Mouse (Mus musculus) intestine, embryonic 14.5 days (tissue): ENCODE data around the gene Nkx1-2. TPM values are rescaled to one million over a fixed set of nuclear protein-coding genes. Genes with fewer than 3 reads are reported as not detected.

Experiments
- ATAC-seq: fragments of 200-750 bp; cut with Nextera tagmentation; replicated peaks from 2 replicates; pipeline ENCODE4 v1.8.0; 2017; ENCODE audit warnings: low read depth, moderate number of reproducible peaks, moderate TSS enrichment, moderate library complexity; ENCODE audit not compliant: low FRiP score, low TSS enrichment
- DNase-seq: peaks from one replicate; pipeline ENCODE4 v3.0.0-alpha.2; 2018; ENCODE audit warnings: low spot score
- H3K27ac ChIP-seq: fragments of 300-500 bp; sonication (generic); 2 replicates; pipeline ENCODE4 v1.5.1; 2014; ENCODE audit warnings: low read depth, mild to moderate bottlenecking, control low read depth
- H3K27me3 ChIP-seq: fragments of 300-500 bp; sonication (generic); replicated peaks from 2 replicates; pipeline ENCODE4 v1.6.1; 2014; ENCODE audit warnings: low read length, control low read depth; ENCODE audit not compliant: control insufficient read depth, insufficient read depth
- H3K36me3 ChIP-seq: fragments of 300-500 bp; sonication (generic); 2 replicates; pipeline ENCODE4 v1.6.1; 2014; ENCODE audit warnings: low read length, control low read depth; ENCODE audit not compliant: control insufficient read depth, insufficient read depth
- H3K4me1 ChIP-seq: fragments of 300-500 bp; sonication (generic); replicated peaks from 2 replicates; pipeline ENCODE4 v1.6.1; 2014; ENCODE audit warnings: low read length, control low read depth, mixed read lengths; ENCODE audit not compliant: control insufficient read depth, insufficient read depth
- H3K4me2 ChIP-seq: fragments of 300-500 bp; sonication (generic); 2 replicates; pipeline ENCODE4 v1.6.1; 2014; ENCODE audit warnings: low read length
- H3K4me3 ChIP-seq: fragments of 300-500 bp; sonication (generic); 2 replicates; pipeline ENCODE4 v1.5.1; 2014; ENCODE audit warnings: low read depth, low read length, control low read depth, mixed read lengths
- H3K9ac ChIP-seq: fragments of 300-500 bp; sonication (generic); 2 replicates; pipeline ENCODE4 v1.6.1; 2014; ENCODE audit warnings: mild to moderate bottlenecking, low read length
- H3K9me3 ChIP-seq: fragments of 300-500 bp; sonication (generic); 2 replicates; pipeline ENCODE4 v1.6.1; 2016; ENCODE audit warnings: low read length, control low read depth; ENCODE audit not compliant: control insufficient read depth
- WGBS: fragments of 180-500 bp; shearing (Covaris S2); extraction: QIAGEN DNeasy Blood & Tissue Kit; methylation state at CpG from one replicate; pipeline ENCODE4 v1.1.7; 2014; 5-methylcytosine and 5-hydroxymethylcytosine counted together
- polyA plus RNA-seq: library from polyadenylated mRNA; unstranded; fragments of >200 nt; fragmentation: Nextera tagmentation; extraction: Ambion mirVana; gene quantifications from 2 replicates; pipeline ENCODE4 v1.2.1, GENCODE M21; 2014

The Nkx1-2 gene
- polyA plus RNA-seq, 1 experiment from 2014 or later = 0.26 TPM

DNA sequence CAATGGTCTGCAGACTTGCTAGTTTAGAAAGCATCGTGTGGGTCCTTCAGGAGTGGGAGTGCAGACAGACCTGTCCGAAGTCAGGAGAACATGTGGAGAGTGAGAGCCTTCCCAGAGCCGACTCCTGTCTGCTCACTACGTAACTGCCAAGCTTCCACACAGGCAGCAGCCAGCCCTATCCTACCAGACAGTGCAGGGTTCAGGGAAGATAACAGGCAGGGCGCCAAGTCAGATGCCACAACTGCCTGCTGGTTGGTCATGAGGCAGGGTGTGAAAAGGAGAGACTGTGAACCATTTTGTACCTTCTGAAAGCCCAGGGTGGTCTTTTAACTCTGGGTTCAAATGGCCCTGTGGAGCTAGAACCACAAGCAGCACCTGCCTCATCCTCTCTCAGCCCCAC lies 29.4 kb downstream of the Nkx1-2 start:
- ATAC-seq (no peak), DNase-seq (no peak)
- 63% methylated on average over 5 of the region's 5 CpGs for WGBS
- Histone ChIP-seq H3K27ac (no peak overlapping the region), H3K9ac (no peak overlapping the region), H3K4me3 (no peak overlapping the region), H3K4me1 (0 out of 2 replicates have a peak, but pooled peaks cover 3% of the 10 kb centered on the region), H3K4me2 (no peak overlapping the region), H3K36me3 (peaks cover 45% of the 10 kb centered on the region), H3K27me3 (no peaks in the 10 kb centered on the region), H3K9me3 (no peaks in the 10 kb centered on the region)

DNA sequence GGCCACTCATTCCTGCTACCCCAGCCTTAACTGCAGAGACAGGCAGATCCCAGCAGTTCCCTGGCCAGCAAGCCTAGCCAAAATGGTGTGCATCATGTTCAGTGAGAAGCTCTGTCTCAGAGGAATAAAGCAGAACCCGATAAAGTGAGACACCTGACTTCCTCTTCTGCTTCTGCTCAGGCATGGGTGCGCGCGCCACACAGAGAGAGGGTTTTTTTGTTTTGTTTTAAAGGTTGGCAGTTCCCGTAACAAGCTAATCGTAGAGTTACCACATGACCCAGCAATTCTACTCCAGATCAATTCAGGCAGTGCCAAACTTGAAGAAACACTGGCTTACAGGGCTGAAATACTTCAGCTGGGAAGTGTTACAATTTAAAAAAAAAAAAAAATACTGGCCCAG lies 30.6 kb downstream of the Nkx1-2 start:
- Histone ChIP-seq H3K4me1 (0 out of 2 replicates have a peak, but pooled peaks cover 3% of the 10 kb centered on the region), H3K9me3 (no peaks in the 10 kb centered on the region), H3K4me2 (no peak overlapping the region), H3K27ac (no peak overlapping the region), H3K36me3 (peaks cover 58% of the 10 kb centered on the region), H3K4me3 (no peak overlapping the region), H3K9ac (no peak overlapping the region), H3K27me3 (no peaks in the 10 kb centered on the region)
- 88% methylated on average over 6 of the region's 6 CpGs for WGBS
- no peak for DNase-seq
- no peak for ATAC-seq

DNA sequence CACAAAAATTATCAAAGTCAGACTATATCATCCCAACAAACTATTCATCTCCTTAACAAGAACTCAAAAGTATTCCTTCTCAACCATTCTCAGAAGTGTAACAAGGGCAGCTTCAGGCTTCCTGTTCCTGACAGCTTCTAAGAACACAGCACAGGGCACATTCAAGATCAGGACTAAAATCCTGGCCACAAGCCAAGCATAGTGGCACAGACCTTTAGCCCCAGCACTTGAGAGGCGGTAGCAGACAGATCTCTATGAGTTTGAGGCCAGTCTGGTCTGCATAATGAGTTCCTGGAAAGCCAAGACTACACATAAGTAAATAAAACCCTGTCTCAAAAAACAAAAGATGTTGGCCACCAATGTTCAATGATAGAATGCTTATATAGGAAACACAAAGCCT lies 33.6 kb downstream of the Nkx1-2 start:
- no peak overlapping the region for H3K9ac ChIP-seq
- H3K4me2 ChIP-seq = no peak overlapping the region
- WGBS = 56% methylated on average over 1 of the region's 1 CpGs
- H3K4me1 ChIP-seq = no peaks in the 10 kb centered on the region
- H3K4me3 ChIP-seq = no peak overlapping the region
- no peaks in the 10 kb centered on the region for H3K27me3 ChIP-seq
- H3K27ac ChIP-seq = no peak overlapping the region
- ATAC-seq (no peak), DNase-seq (no peak)
- peaks cover 88% of the 10 kb centered on the region for H3K36me3 ChIP-seq
- no peaks in the 10 kb centered on the region for H3K9me3 ChIP-seq

DNA sequence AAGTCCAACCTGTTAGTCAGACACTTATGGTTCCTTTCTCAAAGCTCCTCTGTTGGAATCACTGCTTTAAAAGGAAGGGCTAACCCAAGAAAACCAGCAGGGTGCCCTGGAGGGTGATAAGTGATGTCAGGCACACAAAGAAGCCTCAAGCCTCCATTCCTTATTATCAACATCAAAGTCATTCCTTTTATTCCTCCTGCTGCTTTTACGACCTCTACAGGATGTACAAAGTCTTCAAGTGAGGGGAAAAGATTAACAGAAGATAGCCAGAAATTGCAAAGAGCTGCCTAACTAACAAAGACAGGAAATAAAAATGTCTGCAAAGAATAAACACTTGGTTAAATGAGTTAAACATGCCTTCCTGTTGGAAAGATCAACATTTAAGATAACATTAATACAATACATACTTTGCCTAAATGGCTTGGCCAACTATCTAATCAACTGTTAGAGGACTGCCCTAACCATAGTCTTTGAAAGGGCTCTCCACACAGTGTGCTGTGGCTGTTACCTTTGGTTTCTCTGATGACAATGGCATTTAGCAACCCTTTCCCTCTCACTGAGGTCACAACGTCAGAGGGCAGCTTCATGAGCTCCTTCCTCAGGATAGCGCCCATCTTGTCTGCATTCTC lies 40.2 kb downstream of the Nkx1-2 start:
- DNase-seq (no peak), ATAC-seq (no peak)
- no peaks in the 10 kb centered on the region for H3K9me3 ChIP-seq
- H3K27me3 ChIP-seq = no peaks in the 10 kb centered on the region
- H3K4me3 ChIP-seq = no peak overlapping the region
- WGBS = 35% methylated on average over 3 of the region's 3 CpGs
- H3K9ac ChIP-seq = no peak overlapping the region
- no peak overlapping the region for H3K4me2 ChIP-seq
- peaks cover 74% of the 10 kb centered on the region for H3K36me3 ChIP-seq
- no peaks in the 10 kb centered on the region for H3K4me1 ChIP-seq
- no peak overlapping the region for H3K27ac ChIP-seq

DNA sequence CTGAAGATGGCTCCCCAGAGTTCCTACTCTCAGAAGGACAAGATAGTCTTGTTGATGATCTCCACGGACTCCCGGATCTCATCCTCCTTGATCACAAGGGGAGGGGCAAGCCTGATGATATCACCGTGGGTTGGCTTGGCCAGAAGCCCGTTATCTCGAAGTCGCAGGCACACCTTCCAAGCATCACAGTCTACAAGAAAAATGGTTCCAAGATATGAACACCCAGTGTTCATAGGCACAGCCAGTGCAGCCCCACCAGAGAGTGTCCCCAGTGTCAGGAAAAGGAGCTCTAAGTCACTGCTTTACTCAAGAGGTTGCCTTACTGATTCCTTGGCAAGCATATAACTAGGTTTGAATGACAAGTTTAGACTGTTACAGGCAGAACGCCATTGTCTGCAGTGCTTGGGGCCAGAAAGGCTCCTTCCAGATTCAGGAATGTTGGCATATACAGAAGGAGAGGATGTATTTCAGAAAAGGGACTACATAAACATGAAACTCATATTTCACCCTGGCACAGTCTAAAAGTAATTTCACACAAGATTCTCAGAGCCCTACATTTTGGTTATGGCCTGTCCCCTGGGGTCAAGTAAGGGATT lies 41.2 kb downstream of the Nkx1-2 start:
- H3K4me2 ChIP-seq = no peak overlapping the region
- 88% methylated on average over 7 of the region's 7 CpGs for WGBS
- no peak overlapping the region for H3K4me3 ChIP-seq
- H3K27me3 ChIP-seq = no peaks in the 10 kb centered on the region
- H3K9ac ChIP-seq = no peak overlapping the region
- no peak for ATAC-seq
- H3K9me3 ChIP-seq = no peaks in the 10 kb centered on the region
- no peak for DNase-seq
- no peaks in the 10 kb centered on the region for H3K4me1 ChIP-seq
- peaks cover 64% of the 10 kb centered on the region for H3K36me3 ChIP-seq
- H3K27ac ChIP-seq = no peak overlapping the region

DNA sequence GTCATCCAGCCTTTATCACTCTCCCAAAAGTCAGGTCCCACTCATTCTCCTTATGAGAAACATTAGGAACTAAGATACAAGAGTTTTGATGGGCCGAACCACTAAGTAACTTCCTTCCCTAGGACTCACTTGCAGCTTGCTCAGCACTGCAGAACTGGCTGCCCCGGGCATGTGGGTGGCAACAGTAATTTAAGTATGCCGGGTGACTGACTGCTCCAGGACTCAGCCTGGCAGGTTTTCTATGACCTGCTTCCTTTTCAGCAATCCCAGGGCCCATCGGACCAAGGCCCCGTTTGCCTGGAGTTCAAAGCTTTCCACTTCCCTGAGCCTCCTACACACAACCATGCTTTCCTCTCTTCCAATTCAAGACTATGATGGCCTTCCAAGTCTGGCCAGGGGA lies 42.9 kb downstream of the Nkx1-2 start:
- peaks cover 48% of the 10 kb centered on the region for H3K36me3 ChIP-seq
- no peak overlapping the region for H3K4me3 ChIP-seq
- 84% methylated on average over 5 of the region's 5 CpGs for WGBS
- no peak overlapping the region for H3K4me2 ChIP-seq
- DNase-seq (no peak), ATAC-seq (no peak)
- H3K4me1 ChIP-seq = no peaks in the 10 kb centered on the region
- no peaks in the 10 kb centered on the region for H3K27me3 ChIP-seq
- no peaks in the 10 kb centered on the region for H3K9me3 ChIP-seq
- no peak overlapping the region for H3K27ac ChIP-seq
- H3K9ac ChIP-seq = no peak overlapping the region

DNA sequence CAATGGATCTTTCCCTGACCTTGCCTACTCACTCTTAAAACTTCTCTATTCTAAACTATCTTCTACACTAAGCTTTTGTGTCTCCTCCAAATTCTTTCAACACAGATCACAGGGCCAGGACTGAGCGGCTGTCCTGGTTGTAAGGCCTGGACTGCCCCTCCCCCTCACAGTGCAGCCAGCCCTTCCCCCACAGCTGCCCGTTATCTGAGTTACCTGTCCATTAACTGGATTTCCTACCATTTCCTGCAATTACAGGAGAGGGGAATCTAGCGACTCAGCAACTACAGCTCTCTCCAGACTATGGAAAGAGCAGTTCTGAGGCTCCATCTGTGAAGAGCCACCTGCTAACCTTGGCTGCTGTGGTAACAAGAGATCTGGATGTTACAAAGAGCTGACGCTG lies 43.5 kb downstream of the Nkx1-2 start:
- H3K9ac ChIP-seq = no peak overlapping the region
- WGBS = 29% methylated on average over 4 of the region's 4 CpGs
- H3K4me2 ChIP-seq = no peak overlapping the region
- H3K4me1 ChIP-seq = no peaks in the 10 kb centered on the region
- H3K9me3 ChIP-seq = no peaks in the 10 kb centered on the region
- H3K4me3 ChIP-seq = no peak overlapping the region
- peaks cover 41% of the 10 kb centered on the region for H3K36me3 ChIP-seq
- ATAC-seq (no peak), DNase-seq (no peak)
- H3K27ac ChIP-seq = no peak overlapping the region
- no peaks in the 10 kb centered on the region for H3K27me3 ChIP-seq

DNA sequence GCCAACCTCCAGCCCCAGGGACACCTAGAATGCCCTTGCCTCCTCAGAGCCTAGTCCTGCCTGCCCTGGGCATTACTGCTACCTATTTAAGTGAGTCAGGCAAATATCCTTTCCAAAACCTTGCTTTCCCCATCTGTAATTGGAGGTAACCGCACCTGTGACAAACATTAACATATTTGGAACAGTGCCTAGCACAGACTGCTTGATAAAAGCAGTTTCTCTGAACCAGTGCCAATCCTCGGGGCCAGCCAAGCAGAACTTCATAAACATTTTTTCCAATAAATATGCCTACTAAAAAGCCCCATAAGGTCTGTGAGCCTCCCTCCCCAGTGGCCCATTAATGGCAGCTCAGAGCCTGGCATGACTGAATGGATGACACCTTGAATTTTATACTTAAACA lies 45.3 kb downstream of the Nkx1-2 start:
- no peaks in the 10 kb centered on the region for H3K9me3 ChIP-seq
- no peaks in the 10 kb centered on the region for H3K27me3 ChIP-seq
- H3K36me3 ChIP-seq = peaks cover 23% of the 10 kb centered on the region
- H3K4me3 ChIP-seq = no peak overlapping the region
- no peaks in the 10 kb centered on the region for H3K4me1 ChIP-seq
- no peak overlapping the region for H3K9ac ChIP-seq
- ATAC-seq = no peak
- no peak overlapping the region for H3K4me2 ChIP-seq
- DNase-seq = no peak
- no peak overlapping the region for H3K27ac ChIP-seq
- 73% methylated on average over 2 of the region's 2 CpGs for WGBS
